Mouse (Mus musculus) granulocyte monocyte progenitor cell, adult 5-6 weeks (primary cell): ENCODE data around the gene Vps35l. TPM values are rescaled to one million over a fixed set of nuclear protein-coding genes. Genes with fewer than 3 reads are reported as not detected.

Experiments used
- ATAC-seq: replicated peaks from 2 replicates; pipeline ENCODE4 v1.8.0; 2016; ENCODE audit warnings: mild to moderate bottlenecking, moderate TSS enrichment, inconsistent platforms; ENCODE audit not compliant: poor library complexity, severe bottlenecking
- total RNA-seq, 2 experiments: library from RNA; stranded (forward) in 1 of 2; stranded (reverse) in 1 of 2; fragments of 200-712, 200-1000 nt in 1 of 2; fragments of >200 nt in 1 of 2; fragmentation: Nextera tagmentation in 1 of 2; gene quantifications; 2 replicates each; pipeline ENCODE4 v1.2.3; 2014 to 2017

Gene Vps35l
- total RNA-seq, 2 experiments from 2014 or later: 57.0 to 76.4 TPM

- peak; percentile 84 for ATAC-seq
These were observed 115.3 kb downstream of the Vps35l start, which contains the start of gene Iqck for GRCm38 (mm10) chr7:118855171-118855876. Gene Iqck (plus strand): TSS chr7:118855752.

- peak; percentile 43 for ATAC-seq
These were observed 115.9 kb downstream of the Vps35l start, which contains the start of gene Knop1 for GRCm38 (mm10) chr7:118855877-118856304. Gene Knop1 (minus strand): TSS chr7:118856254.

GRCm38 (mm10) chr7:118858640-118859039 is 118.6 kb downstream of the Vps35l start:
- no peak for ATAC-seq

- ATAC-seq: peak; percentile 82
These were observed 125.3 kb downstream of the Vps35l start for GRCm38 (mm10) chr7:118865362-118865761.

- ATAC-seq: peak; percentile 30; the same call in 1 of the 2 replicates
These were observed 139.5 kb downstream of the Vps35l start for GRCm38 (mm10) chr7:118879466-118880029.

GRCm38 (mm10) chr7:118883957-118884356 is 143.9 kb downstream of the Vps35l start:
- ATAC-seq: no peak

- ATAC-seq: no peak
These were observed 144.9 kb downstream of the Vps35l start for GRCm38 (mm10) chr7:118884969-118885368.

- ATAC-seq: no peak
These were observed 147.5 kb downstream of the Vps35l start for GRCm38 (mm10) chr7:118887303-118888055.

- ATAC-seq: no peak
These were observed 149.1 kb downstream of the Vps35l start for GRCm38 (mm10) chr7:118889046-118889680.

Other genes starting within 250 kb of the Vps35l start
- 9.0 and 11.3 TPM in 2 replicates for gene Itpripl2, start 248.3 kb upstream of the Vps35l start, total RNA-seq (2014; fragmentation: Nextera tagmentation)
- gene Itpripl2, start 248.3 kb upstream of the Vps35l start, total RNA-seq (2017): 18.3 and 21.2 TPM in 2 replicates
- 30.7 and 37.8 TPM in 2 replicates for gene Coq7, start 206.9 kb upstream of the Vps35l start, total RNA-seq (2014; fragmentation: Nextera tagmentation)
- 20.7 and 31.4 TPM in 2 replicates for gene Coq7, start 206.9 kb upstream of the Vps35l start, total RNA-seq (2017)
- 0.37 and 0.62 TPM in 2 replicates for gene Tmc7, start 155.5 kb upstream of the Vps35l start, total RNA-seq (2014; fragmentation: Nextera tagmentation)
- gene Tmc7, start 155.5 kb upstream of the Vps35l start, total RNA-seq (2017): 0.10 TPM in 1 of 2 replicates, not detected in the other
- not detected in 2 replicates for gene Tmc5, start 142.9 kb upstream of the Vps35l start, total RNA-seq (2014; fragmentation: Nextera tagmentation)
- not detected in 2 replicates for gene Tmc5, start 142.9 kb upstream of the Vps35l start, total RNA-seq (2017)
- gene Gde1, start 34.4 kb upstream of the Vps35l start, total RNA-seq (2014; fragmentation: Nextera tagmentation): 33.9 and 35.5 TPM in 2 replicates
- gene Gde1, start 34.4 kb upstream of the Vps35l start, total RNA-seq (2017): 36.2 and 37.8 TPM in 2 replicates
- gene Ccp110, start 27.7 kb upstream of the Vps35l start, total RNA-seq (2014; fragmentation: Nextera tagmentation): 14.8 and 26.8 TPM in 2 replicates
- 19.8 and 20.7 TPM in 2 replicates for gene Ccp110, start 27.7 kb upstream of the Vps35l start, total RNA-seq (2017)
- 0.58 TPM in 1 of 2 replicates, not detected in the other for gene Iqck, start 115.5 kb downstream of the Vps35l start, total RNA-seq (2014; fragmentation: Nextera tagmentation)
- gene Iqck, start 115.5 kb downstream of the Vps35l start, total RNA-seq (2017): 0.57 and 1.2 TPM in 2 replicates
- gene Knop1, start 116.0 kb downstream of the Vps35l start, total RNA-seq (2014; fragmentation: Nextera tagmentation): 42.5 and 51.6 TPM in 2 replicates
- 36.8 and 72.4 TPM in 2 replicates for gene Knop1, start 116.0 kb downstream of the Vps35l start, total RNA-seq (2017)